Mouse (Mus musculus): ENCODE results near the gene Prdm16.

Prdm16 gene

GRCm38 (mm10) chr4:154420749-154421148, 215.9 kb downstream of the Prdm16 start:
- no peak for DNase-seq (ENCODE audit: low spot score)

- no peak for DNase-seq (ENCODE audit: low spot score)
Observed at GRCm38 (mm10) chr4:154419766-154420165, 216.9 kb downstream of the Prdm16 start.

GRCm38 (mm10) chr4:154418993-154419392, 217.7 kb downstream of the Prdm16 start:
- peak; percentile 23 for DNase-seq (ENCODE audit: low spot score)

GRCm38 (mm10) chr4:154418327-154418744, 218.3 kb downstream of the Prdm16 start:
- peak; percentile 58 for DNase-seq (ENCODE audit: low spot score)

GRCm38 (mm10) chr4:154416728-154417127, 219.9 kb downstream of the Prdm16 start:
- DNase-seq (ENCODE audit: low spot score), result no peak

GRCm38 (mm10) chr4:154414885-154415284, 221.8 kb downstream of the Prdm16 start:
- no peak for DNase-seq (ENCODE audit: low spot score)

- DNase-seq (ENCODE audit: low spot score), result no peak
Observed at GRCm38 (mm10) chr4:154410559-154410958, 226.1 kb downstream of the Prdm16 start.

- DNase-seq (ENCODE audit: low spot score), result no peak
Observed at GRCm38 (mm10) chr4:154409841-154410240, 226.8 kb downstream of the Prdm16 start.

- no peak for DNase-seq (ENCODE audit: low spot score)
Observed at GRCm38 (mm10) chr4:154409237-154409721, 227.4 kb downstream of the Prdm16 start.

GRCm38 (mm10) chr4:154402948-154403347, 233.7 kb downstream of the Prdm16 start:
- DNase-seq (ENCODE audit: low spot score), result no peak

GRCm38 (mm10) chr4:154401982-154402932, 234.4 kb downstream of the Prdm16 start:
- no peak for DNase-seq (ENCODE audit: low spot score)

GRCm38 (mm10) chr4:154401379-154401778, 235.3 kb downstream of the Prdm16 start:
- no peak for DNase-seq (ENCODE audit: low spot score)

GRCm38 (mm10) chr4:154400256-154401171, 236.2 kb downstream of the Prdm16 start:
- DNase-seq (ENCODE audit: low spot score), result no peak

GRCm38 (mm10) chr4:154399634-154400033, 237.0 kb downstream of the Prdm16 start:
- no peak for DNase-seq (ENCODE audit: low spot score)

- no peak for DNase-seq (ENCODE audit: low spot score)
Observed at GRCm38 (mm10) chr4:154396652-154397301, 239.9 kb downstream of the Prdm16 start.

GRCm38 (mm10) chr4:154394123-154394722, 242.4 kb downstream of the Prdm16 start:
- DNase-seq (ENCODE audit: low spot score), result no peak

- no peak for DNase-seq (ENCODE audit: low spot score)
Observed at GRCm38 (mm10) chr4:154393196-154394122, 243.2 kb downstream of the Prdm16 start.

- DNase-seq (ENCODE audit: low spot score), result no peak
Observed at GRCm38 (mm10) chr4:154392641-154393040, 244.0 kb downstream of the Prdm16 start.

- no peak for DNase-seq (ENCODE audit: low spot score)
Observed at GRCm38 (mm10) chr4:154390333-154391080, 246.2 kb downstream of the Prdm16 start.

- no peak for DNase-seq (ENCODE audit: low spot score)
Observed at GRCm38 (mm10) chr4:154389641-154390040, 247.0 kb downstream of the Prdm16 start.
